Mouse (Mus musculus) cerebellum, adult 2 months (tissue): Measurements from ENCODE around the gene Olfr1394.

Experiments
- CTCF ChIP-seq: fragments of 200-500 bp; IDR thresholded peaks from 2 replicates; pipeline ENCODE4 v1.5.1; 2011; ENCODE audit warnings: low read depth, mild to moderate bottlenecking, control low read depth, low read length, moderate library complexity, borderline replicate concordance; ENCODE audit not compliant: insufficient read depth
- POLR2A ChIP-seq: fragments of 200-500 bp; IDR thresholded peaks from 2 replicates; pipeline ENCODE4 v1.6.1; 2011; ENCODE audit warnings: low read length, control low read depth, borderline replicate concordance; ENCODE audit not compliant: insufficient read depth

DNA sequence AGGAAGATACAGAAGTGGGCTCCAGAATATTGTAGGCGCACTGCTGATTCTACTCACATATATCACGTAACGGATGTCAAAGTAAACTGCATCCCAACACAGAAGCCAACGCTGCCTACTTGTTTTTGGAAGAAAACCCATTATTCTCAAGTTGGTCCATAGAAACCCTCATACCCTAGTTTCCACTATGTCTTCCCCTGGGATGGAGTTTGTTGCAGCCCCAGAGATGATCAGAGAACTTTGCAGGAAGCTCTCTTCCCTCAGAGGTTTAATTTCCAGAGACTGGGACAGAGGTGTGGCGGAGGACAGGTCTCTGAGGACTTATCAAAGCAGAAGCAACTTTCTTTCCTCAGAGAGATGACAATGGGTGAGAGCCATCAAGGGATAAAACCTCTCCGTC, 12.2 kb upstream of the Olfr1394 start, which contains the start of gene Olfr1395:
- TF ChIP-seq CTCF (no peak), POLR2A (no peak)
